Mouse (Mus musculus): ENCODE measurements around the gene Entpd7. TPM values are rescaled to one million over a fixed set of nuclear protein-coding genes. Genes with fewer than 3 reads are reported as not detected.

Entpd7 gene
- polyA plus RNA-seq (2012; ENCODE audit: low replicate concordance): 3.2 and 3.4 TPM in 2 replicates

DNA sequence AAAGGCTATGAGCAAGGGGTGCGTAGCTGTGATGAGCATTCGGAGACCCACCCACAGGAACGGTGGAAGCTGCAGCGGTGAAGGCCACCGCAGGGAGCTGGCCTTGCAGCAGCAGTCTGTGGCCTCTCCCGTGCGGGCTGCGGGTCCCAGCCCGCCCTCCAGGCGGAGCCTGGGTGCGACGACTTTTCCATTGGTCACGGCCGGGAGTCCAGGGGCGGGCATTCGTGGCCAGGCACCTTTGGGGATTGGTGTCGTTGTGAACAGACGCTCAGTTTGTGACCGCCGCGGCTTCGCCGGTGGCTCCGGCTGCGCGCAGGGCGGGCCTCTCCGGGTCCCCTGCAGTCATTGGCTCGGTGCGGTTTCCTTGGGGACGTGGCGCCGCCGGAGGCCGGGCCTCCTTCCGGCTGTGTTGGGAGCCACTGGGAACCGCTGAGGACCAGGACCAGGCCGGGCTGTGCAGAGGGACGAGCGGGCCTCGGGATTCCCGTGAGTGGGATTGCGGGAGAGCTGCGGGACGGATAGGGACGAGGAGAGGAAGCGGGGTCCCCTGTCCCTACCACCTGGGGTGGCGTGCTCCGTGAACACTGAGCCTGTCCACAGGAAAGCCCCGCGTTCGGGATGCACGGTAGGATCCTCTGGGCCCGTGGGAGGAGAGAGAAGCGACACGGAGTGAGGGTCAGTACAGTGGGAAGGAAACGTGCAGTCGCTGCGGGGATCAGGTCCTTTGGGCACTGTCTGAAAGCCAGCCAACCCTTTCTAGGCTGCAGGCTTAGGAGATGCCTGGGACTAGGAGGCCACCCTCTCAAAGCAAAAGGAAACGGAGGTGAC is at the start of gene Entpd7:
Gene Entpd7, plus strand, starts transcription at position 254 of the 828 bp plus-strand sequence.

DNA sequence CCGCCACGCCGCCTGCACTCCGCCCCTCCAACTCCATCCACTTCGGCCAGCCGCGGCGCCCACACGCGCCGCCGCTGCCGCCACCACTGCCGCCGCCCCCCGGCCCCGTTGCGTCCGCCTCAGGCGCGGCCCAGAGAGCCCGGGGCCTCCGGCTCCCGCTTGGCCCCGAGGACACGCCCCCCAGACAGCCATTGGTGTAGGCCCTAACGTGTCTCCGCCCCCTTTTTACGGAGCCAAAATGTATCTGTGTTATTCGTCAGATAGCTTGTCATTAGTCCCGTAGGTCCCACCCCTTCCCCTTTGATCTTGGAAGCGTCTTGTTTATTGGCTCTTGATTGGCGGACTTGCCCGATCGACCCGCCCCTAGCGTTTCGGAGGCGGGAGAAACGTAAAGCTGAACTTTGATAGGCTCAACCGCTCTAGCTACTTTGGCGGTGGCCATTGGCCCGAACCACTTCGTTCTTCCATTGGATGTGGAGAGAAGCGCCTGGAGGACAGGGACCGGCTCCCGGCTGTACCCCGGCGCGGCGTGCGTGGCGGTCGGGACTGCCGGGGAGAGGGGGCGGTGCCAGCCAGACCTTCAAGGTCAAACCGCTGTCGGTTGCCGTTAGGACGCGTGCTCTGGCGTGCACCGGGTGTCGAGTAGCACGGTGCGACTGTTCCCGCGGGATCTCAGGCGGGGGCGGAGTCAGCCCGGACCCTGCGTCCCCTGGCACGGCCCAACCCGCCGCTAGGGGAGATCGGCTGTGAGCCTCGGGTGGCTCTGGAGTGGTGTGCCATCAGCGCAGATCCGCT is 14.5 kb upstream of the Entpd7 start, which contains the start of gene Slc25a28:
Gene Slc25a28, minus strand, starts transcription at position 152 of the 795 bp plus-strand sequence.

DNA sequence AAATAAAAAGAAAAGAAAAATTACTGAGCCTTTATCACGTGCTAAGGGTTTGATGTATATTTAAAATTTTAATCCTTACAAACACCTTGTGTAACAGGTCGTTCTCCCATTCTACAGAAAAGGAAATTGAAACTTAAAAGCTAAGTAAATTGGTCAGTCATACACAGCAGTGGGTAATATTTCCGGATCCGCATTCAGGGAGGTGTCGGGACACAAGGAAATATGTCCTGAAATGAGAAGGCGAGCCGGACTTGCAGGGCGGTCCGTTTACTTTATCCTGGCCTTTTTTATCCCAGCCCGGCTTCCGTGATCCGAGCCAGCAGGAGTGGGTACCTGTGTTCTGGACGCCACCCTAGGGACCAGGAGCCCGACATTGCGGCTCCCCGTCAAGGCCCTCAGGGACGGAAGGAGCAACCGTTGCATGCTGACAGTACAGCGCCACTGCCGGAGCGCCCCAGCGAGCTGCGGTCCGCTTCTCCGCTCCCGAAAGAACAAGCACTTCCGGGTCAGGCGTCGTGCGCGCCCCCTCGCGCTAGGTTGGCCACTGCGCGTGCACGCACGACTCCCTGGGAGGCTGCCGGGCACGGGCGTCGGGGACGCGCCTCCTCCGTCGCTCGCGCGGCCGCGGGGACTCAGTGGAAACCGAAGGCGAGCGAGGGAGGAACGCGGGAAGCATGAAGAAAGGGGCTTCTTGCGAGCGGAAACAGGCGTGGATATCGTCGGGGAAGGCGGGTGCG is 63.2 kb downstream of the Entpd7 start, which contains the start of the genes Cutc and Cox15:
Gene Cutc, plus strand, starts transcription at position 508 of the 737 bp plus-strand sequence.
Gene Cox15, minus strand, starts transcription at position 512 of the 737 bp plus-strand sequence.

DNA sequence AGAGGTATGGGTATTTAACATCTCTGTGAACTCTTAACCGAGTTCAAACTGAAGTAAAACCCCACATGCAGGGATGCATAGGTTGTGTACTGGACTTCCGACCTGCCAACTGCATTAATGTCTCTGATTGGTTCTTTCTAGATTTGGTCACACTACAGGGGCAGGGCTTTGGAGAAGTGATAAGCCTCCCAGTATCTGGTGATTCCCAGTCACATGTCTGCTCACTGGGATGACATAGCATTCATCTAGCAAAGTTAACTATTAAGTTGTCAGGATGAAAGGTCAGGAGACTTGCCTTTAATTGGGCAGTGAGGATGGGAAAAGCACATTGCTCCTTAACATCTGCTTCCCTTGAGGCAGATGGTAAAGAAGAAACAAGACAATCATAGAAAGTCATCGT is 92.5 kb downstream of the Entpd7 start, which contains the start of gene Abcc2:
Gene Abcc2, plus strand, starts transcription at position 213 of the 400 bp plus-strand sequence.

Other genes starting within 250 kb of the Entpd7 start
- gene Cnnm1, start 249.2 kb upstream of the Entpd7 start, polyA plus RNA-seq (2012; ENCODE audit: low replicate concordance): 0.08 and 0.09 TPM in 2 replicates
- 3.6 and 6.9 TPM in 2 replicates for gene Got1, start 165.1 kb upstream of the Entpd7 start, polyA plus RNA-seq (2012; ENCODE audit: low replicate concordance)
- 0.59 and 1.7 TPM in 2 replicates for gene Nkx2-3, start 77.3 kb upstream of the Entpd7 start, polyA plus RNA-seq (2012; ENCODE audit: low replicate concordance)
- 61.2 and 65.1 TPM in 2 replicates for gene Slc25a28, start 14.8 kb upstream of the Entpd7 start, polyA plus RNA-seq (2012; ENCODE audit: low replicate concordance)
- gene Cutc, start 63.3 kb downstream of the Entpd7 start, polyA plus RNA-seq (2012; ENCODE audit: low replicate concordance): 3.0 and 3.5 TPM in 2 replicates
- 2.4 and 3.7 TPM in 2 replicates for gene Cox15, start 63.3 kb downstream of the Entpd7 start, polyA plus RNA-seq (2012; ENCODE audit: low replicate concordance)
- gene Abcc2, start 92.5 kb downstream of the Entpd7 start, polyA plus RNA-seq (2012; ENCODE audit: low replicate concordance): not detected in 2 replicates